Mouse (Mus musculus): ENCODE results near the gene March4.

DNA sequence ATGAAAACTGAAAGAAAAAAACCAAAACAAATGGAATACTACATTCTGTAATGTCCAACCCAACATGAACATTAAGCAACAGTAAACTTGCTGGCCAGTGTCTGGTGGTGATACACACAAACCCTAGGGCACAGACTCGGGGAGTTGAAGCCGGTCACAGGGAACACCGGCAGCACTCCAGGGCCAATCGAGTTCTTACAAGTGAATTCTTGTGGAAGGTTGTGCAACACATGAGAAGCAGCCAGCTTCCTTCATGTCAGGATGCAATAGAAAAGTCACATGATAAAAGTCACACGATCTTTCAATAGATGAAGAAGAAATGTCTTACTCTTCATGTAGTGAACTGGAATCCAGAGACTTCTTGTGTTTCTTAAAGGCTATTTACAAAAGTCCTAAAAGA lies 39.1 kb downstream of the March4 start:
- TF ChIP-seq CTCF (IDR thresholded peaks at IDR 0.05; ENCODE audit: extremely low read depth, insufficient read depth, low read length): no peak
- no peak for TF ChIP-seq POLR2A (IDR thresholded peaks at IDR 0.05; ENCODE audit: extremely low read depth, insufficient read depth, low read length)

All from cortical plate, adult 2 months (tissue).